Mouse (Mus musculus): ENCODE data around the gene Sgpl1. TPM values are rescaled to one million over a fixed set of nuclear protein-coding genes. Genes with fewer than 3 reads are reported as not detected.
"Not testable (repeated sequence)": the region's sequence is repeated elsewhere in the genome, so short reads cannot be mapped to it uniquely, and the experiment has no call there.

The Sgpl1 gene
- polyA plus RNA-seq, 1 experiment from 2014 or later: 63.6 TPM

- H3K4me1 ChIP-seq: no peaks in the 10 kb centered on the region
- H3K9ac ChIP-seq (replicated peaks): no peak overlapping the region
- H3K4me2 ChIP-seq (replicated peaks): no peak overlapping the region
- no peaks in the 10 kb centered on the region for H3K27me3 ChIP-seq
- H3K4me3 ChIP-seq: no peak overlapping the region
- no peaks in the 10 kb centered on the region for H3K9me3 ChIP-seq
- peaks cover 16% of the 10 kb centered on the region for H3K36me3 ChIP-seq
- H3K27ac ChIP-seq (replicated peaks): no peak overlapping the region
- 95% methylated on average over 3 of the region's 3 CpGs for WGBS
- no peak for ATAC-seq (replicated peaks)
These were observed 24.1 kb downstream of the Sgpl1 start for GRCm38 (mm10) chr10:61123276-61123913.

GRCm38 (mm10) chr10:61121732-61122131 is 25.8 kb downstream of the Sgpl1 start:
- H3K27ac ChIP-seq (replicated peaks); ATAC-seq (replicated peaks); H3K4me2 ChIP-seq (replicated peaks); H3K4me1 ChIP-seq; H3K9me3 ChIP-seq; H3K4me3 ChIP-seq; H3K9ac ChIP-seq (replicated peaks); H3K27me3 ChIP-seq: not testable (repeated sequence)
- H3K36me3 ChIP-seq: peaks cover 16% of the 10 kb centered on the region
- 94% methylated on average over 4 of the region's 4 CpGs for WGBS

GRCm38 (mm10) chr10:61114246-61114720 is 33.2 kb downstream of the Sgpl1 start:
- no peaks in the 10 kb centered on the region for H3K9me3 ChIP-seq
- no peaks in the 10 kb centered on the region for H3K4me1 ChIP-seq
- no peak overlapping the region for H3K27ac ChIP-seq (replicated peaks)
- WGBS: 88% methylated on average over 2 of the region's 2 CpGs
- H3K27me3 ChIP-seq: no peaks in the 10 kb centered on the region
- no peak overlapping the region for H3K4me3 ChIP-seq
- no peak for ATAC-seq (replicated peaks)
- no peak overlapping the region for H3K4me2 ChIP-seq (replicated peaks)
- H3K9ac ChIP-seq (replicated peaks): no peak overlapping the region
- peaks cover 41% of the 10 kb centered on the region for H3K36me3 ChIP-seq

- no peak overlapping the region for H3K9ac ChIP-seq (replicated peaks)
- no peak for ATAC-seq (replicated peaks)
- WGBS: 75% methylated on average over 3 of the region's 3 CpGs
- no peak overlapping the region for H3K27ac ChIP-seq (replicated peaks)
- no peaks in the 10 kb centered on the region for H3K9me3 ChIP-seq
- no peak overlapping the region for H3K4me2 ChIP-seq (replicated peaks)
- H3K36me3 ChIP-seq: peaks cover 94% of the 10 kb centered on the region
- no peaks in the 10 kb centered on the region for H3K27me3 ChIP-seq
- no peaks in the 10 kb centered on the region for H3K4me1 ChIP-seq
- H3K4me3 ChIP-seq: no peak overlapping the region
These were observed 43.9 kb downstream of the Sgpl1 start for GRCm38 (mm10) chr10:61103564-61104114.

- no peak overlapping the region for H3K27ac ChIP-seq (replicated peaks)
- ATAC-seq (replicated peaks): no peak
- 89% methylated on average over 6 of the region's 6 CpGs for WGBS
- H3K4me1 ChIP-seq: peaks cover 11% of the 10 kb centered on the region
- H3K9me3 ChIP-seq: no peaks in the 10 kb centered on the region
- H3K4me3 ChIP-seq: no peak overlapping the region
- no peaks in the 10 kb centered on the region for H3K36me3 ChIP-seq
- no peak overlapping the region for H3K4me2 ChIP-seq (replicated peaks)
- H3K9ac ChIP-seq (replicated peaks): no peak overlapping the region
- no peaks in the 10 kb centered on the region for H3K27me3 ChIP-seq
These were observed 55.6 kb downstream of the Sgpl1 start for GRCm38 (mm10) chr10:61091866-61092265.

- Histone ChIP-seq H3K36me3 (no peaks in the 10 kb centered on the region), H3K4me3 (peak within 1 kb of the TSS; percentile 33), H3K27me3 (no peaks in the 10 kb centered on the region), H3K4me1 (peaks cover 17% of the 10 kb centered on the region), H3K27ac (replicated peaks) (no peak within 1 kb of the TSS), H3K9ac (replicated peaks) (peak within 1 kb of the TSS; percentile 52), H3K9me3 (no peaks in the 10 kb centered on the region), H3K4me2 (replicated peaks) (peak within 1 kb of the TSS; percentile 65)
- ATAC-seq (replicated peaks): peak; percentile 42; the same call in 1 of the 2 replicates
- WGBS: 11% methylated on average over 33 of the region's 33 CpGs
These were observed 58.0 kb downstream of the Sgpl1 start, which contains the start of gene Pcbd1 for GRCm38 (mm10) chr10:61089170-61090142. Gene Pcbd1 (plus strand): TSS chr10:61089331.

GRCm38 (mm10) chr10:61088468-61088867 is 59.0 kb downstream of the Sgpl1 start:
- no peaks in the 10 kb centered on the region for H3K9me3 ChIP-seq
- peaks cover 17% of the 10 kb centered on the region for H3K4me1 ChIP-seq
- 94% methylated on average over 3 of the region's 3 CpGs for WGBS
- no peak overlapping the region for H3K9ac ChIP-seq (replicated peaks)
- no peak overlapping the region for H3K4me2 ChIP-seq (replicated peaks)
- no peaks in the 10 kb centered on the region for H3K36me3 ChIP-seq
- H3K4me3 ChIP-seq: no peak overlapping the region
- ATAC-seq (replicated peaks): no peak
- H3K27me3 ChIP-seq: no peaks in the 10 kb centered on the region
- no peak overlapping the region for H3K27ac ChIP-seq (replicated peaks)

GRCm38 (mm10) chr10:61086502-61086901 is 61.0 kb downstream of the Sgpl1 start:
- Histone ChIP-seq H3K4me3 (no peak overlapping the region), H3K4me2 (replicated peaks) (no peak overlapping the region), H3K9ac (replicated peaks) (no peak overlapping the region), H3K9me3 (no peaks in the 10 kb centered on the region), H3K36me3 (no peaks in the 10 kb centered on the region), H3K27me3 (no peaks in the 10 kb centered on the region), H3K4me1 (peaks cover 17% of the 10 kb centered on the region), H3K27ac (replicated peaks) (peak overlapping the region; percentile 51)
- 25% methylated on average over 3 of the region's 3 CpGs for WGBS
- peak; percentile 62; the same call in 1 of the 2 replicates for ATAC-seq (replicated peaks)

GRCm38 (mm10) chr10:61085364-61085763 is 62.1 kb downstream of the Sgpl1 start:
- no peak for ATAC-seq (replicated peaks)
- Histone ChIP-seq H3K27ac (replicated peaks) (no peak overlapping the region), H3K4me3 (no peak overlapping the region), H3K27me3 (no peaks in the 10 kb centered on the region), H3K36me3 (no peaks in the 10 kb centered on the region), H3K9me3 (no peaks in the 10 kb centered on the region), H3K4me2 (replicated peaks) (no peak overlapping the region), H3K4me1 (peaks cover 18% of the 10 kb centered on the region), H3K9ac (replicated peaks) (no peak overlapping the region)
- WGBS: 96% methylated on average over 2 of the region's 2 CpGs

- ATAC-seq (replicated peaks): no peak
- no peak overlapping the region; the same call in 1 of the 2 replicates for H3K27ac ChIP-seq (replicated peaks)
These were observed 66.6 kb downstream of the Sgpl1 start for GRCm38 (mm10) chr10:61080931-61081255.

GRCm38 (mm10) chr10:61080227-61080930 is 67.1 kb downstream of the Sgpl1 start:
- Histone ChIP-seq H3K36me3 (no peaks in the 10 kb centered on the region), H3K9me3 (no peaks in the 10 kb centered on the region), H3K9ac (replicated peaks) (no peak overlapping the region), H3K4me3 (peak overlapping the region; percentile 12; the same call in 1 of the 2 replicates), H3K4me2 (replicated peaks) (peak overlapping the region; percentile 38), H3K27me3 (no peaks in the 10 kb centered on the region), H3K4me1 (peaks cover 7% of the 10 kb centered on the region; the same call in 1 of the 2 replicates), H3K27ac (replicated peaks) (peak overlapping the region; percentile 42)
- peak; percentile 99 for ATAC-seq (replicated peaks)
- WGBS: 37% methylated on average over 14 of the region's 14 CpGs

More at GRCm38 (mm10) chr10:61080931-61081255, 66.6 kb downstream of the Sgpl1 start:
- Histone ChIP-seq H3K4me2 (replicated peaks) (0 out of 2 replicates have a peak overlapping the region, but pooled peaks have one; percentile 38), H3K27me3 (no peaks in the 10 kb centered on the region), H3K9ac (replicated peaks) (no peak overlapping the region), H3K4me1 (peaks cover 7% of the 10 kb centered on the region; the same call in 1 of the 2 replicates), H3K36me3 (no peaks in the 10 kb centered on the region), H3K4me3 (no peak overlapping the region), H3K9me3 (no peaks in the 10 kb centered on the region)
- WGBS: 94% methylated on average over 11 of the region's 11 CpGs
